Mouse (Mus musculus) C2C12 (cell line): ENCODE measurements at regions not wholly inside any gene's neighbourhood (a gene's known extent, or its start where the extent isn't known, plus 50 kb on each side); places are given as distances from the start of the nearest gene placed in this dataset.

ENCODE experiments used
- H3K27me3 ChIP-seq: one replicate; pipeline ENCODE4 v1.6.1; 2011; ENCODE audit not compliant: control insufficient read depth, insufficient read depth, insufficient read length
- H3K36me3 ChIP-seq: one replicate; pipeline ENCODE4 v1.6.1; 2011; ENCODE audit not compliant: control insufficient read depth, insufficient read depth
- H3K4me3 ChIP-seq: one replicate; pipeline ENCODE4 v1.5.1; 2011; ENCODE audit warnings: mild to moderate bottlenecking, control low read depth; ENCODE audit not compliant: poor library complexity, insufficient read depth, severe bottlenecking
- H3K79me2 ChIP-seq: one replicate; pipeline ENCODE4 v1.6.1; 2011; ENCODE audit not compliant: control insufficient read depth, insufficient read depth
- H3K79me3 ChIP-seq: one replicate; pipeline ENCODE4 v1.6.1; 2011; ENCODE audit warnings: low read depth, control low read depth
- H3ac ChIP-seq: one replicate; pipeline ENCODE3; 2011; ENCODE audit warnings: low read depth; ENCODE audit not compliant: control insufficient read depth, insufficient read length
- CEBPB ChIP-seq: IDR thresholded peaks from one replicate; pipeline ENCODE4 v1.6.1; 2011; ENCODE audit warnings: low read depth, mild to moderate bottlenecking, control low read depth, moderate library complexity
- CTCF ChIP-seq: IDR thresholded peaks from one replicate; pipeline ENCODE4 v1.5.1; 2011; ENCODE audit not compliant: control insufficient read depth, insufficient read depth, insufficient read length
- FOSL1 ChIP-seq: IDR thresholded peaks from one replicate; pipeline ENCODE4 v1.8.0; 2011; ENCODE audit warnings: mild to moderate bottlenecking, low read length; ENCODE audit not compliant: poor library complexity, insufficient read depth, severe bottlenecking
- MAX ChIP-seq: IDR thresholded peaks from one replicate; pipeline ENCODE4 v1.6.1; 2011; ENCODE audit warnings: mild to moderate bottlenecking, control low read depth
- MYOD1 ChIP-seq: IDR thresholded peaks from one replicate; pipeline ENCODE4 v1.6.1; 2011; ENCODE audit warnings: low read depth; ENCODE audit not compliant: control insufficient read depth, insufficient read length
- MYOG ChIP-seq: IDR thresholded peaks from one replicate; pipeline ENCODE4 v1.6.1; 2011; ENCODE audit not compliant: control insufficient read depth, insufficient read length; ENCODE audit errors: extremely low read depth
- USF1 ChIP-seq: IDR thresholded peaks from one replicate; pipeline ENCODE4 v1.6.1; 2011; ENCODE audit warnings: low read depth, mild to moderate bottlenecking, control low read depth, moderate library complexity

DNA sequence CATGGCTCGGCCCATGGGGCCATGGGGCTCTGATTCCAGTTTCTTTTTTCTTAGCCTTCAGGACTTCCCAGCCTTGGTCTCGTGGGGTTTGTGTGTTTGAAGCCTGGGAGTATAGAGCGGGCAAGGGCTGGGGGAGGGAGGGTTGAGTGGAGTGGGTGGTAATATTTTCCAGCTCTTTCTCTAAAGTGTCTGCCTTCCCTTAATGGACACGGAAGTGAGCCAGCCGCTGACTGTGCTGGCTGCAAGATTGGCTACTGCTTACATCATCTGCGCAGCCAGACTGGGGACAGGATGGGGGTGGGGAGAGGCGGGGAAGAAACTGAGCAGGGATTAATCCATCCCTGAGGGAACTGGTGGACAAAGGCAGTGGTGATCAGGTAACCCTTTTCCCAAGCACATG, 52.3 kb downstream of the Tnp1 start:
- no peaks in the 10 kb centered on the region for H3K27me3 ChIP-seq
- H3ac ChIP-seq: peak overlapping the region; percentile 19
- TF ChIP-seq CTCF: no peak
- TF ChIP-seq CEBPB: peak; percentile 21
- no peaks in the 10 kb centered on the region for H3K79me3 ChIP-seq
- no peak overlapping the region for H3K4me3 ChIP-seq
- no peaks in the 10 kb centered on the region for H3K79me2 ChIP-seq
- no peaks in the 10 kb centered on the region for H3K36me3 ChIP-seq

GRCm38 (mm10) chr1:72960241-72960653, 55.5 kb downstream of the Tnp1 start:
- no peaks in the 10 kb centered on the region for H3K36me3 ChIP-seq
- TF ChIP-seq CTCF: no peak
- peak; percentile 20 for TF ChIP-seq MYOD1
- H3K79me2 ChIP-seq: no peaks in the 10 kb centered on the region
- H3ac ChIP-seq: no peak overlapping the region
- H3K79me3 ChIP-seq: no peaks in the 10 kb centered on the region
- no peak overlapping the region for H3K4me3 ChIP-seq
- H3K27me3 ChIP-seq: no peaks in the 10 kb centered on the region

GRCm38 (mm10) chr1:72955387-72955786, 60.3 kb downstream of the Tnp1 start:
- Histone ChIP-seq H3K36me3 (no peaks in the 10 kb centered on the region), H3K4me3 (no peak overlapping the region), H3ac (no peak overlapping the region), H3K79me3 (no peaks in the 10 kb centered on the region), H3K79me2 (no peaks in the 10 kb centered on the region), H3K27me3 (no peaks in the 10 kb centered on the region)
- TF ChIP-seq MYOG: no peak
- no peak for TF ChIP-seq MYOD1
- TF ChIP-seq FOSL1: no peak

- H3K36me3 ChIP-seq: no peaks in the 10 kb centered on the region
- H3K4me3 ChIP-seq: no peak overlapping the region
- H3ac ChIP-seq: no peak overlapping the region
- H3K27me3 ChIP-seq: no peaks in the 10 kb centered on the region
- TF ChIP-seq MYOG (no peak), MAX (no peak), CTCF (no peak), FOSL1 (no peak), USF1 (no peak), MYOD1 (no peak), CEBPB (no peak)
- H3K79me3 ChIP-seq: no peaks in the 10 kb centered on the region
- no peaks in the 10 kb centered on the region for H3K79me2 ChIP-seq
Observed at GRCm38 (mm10) chr1:72952896-72953295, 62.8 kb downstream of the Tnp1 start.

DNA sequence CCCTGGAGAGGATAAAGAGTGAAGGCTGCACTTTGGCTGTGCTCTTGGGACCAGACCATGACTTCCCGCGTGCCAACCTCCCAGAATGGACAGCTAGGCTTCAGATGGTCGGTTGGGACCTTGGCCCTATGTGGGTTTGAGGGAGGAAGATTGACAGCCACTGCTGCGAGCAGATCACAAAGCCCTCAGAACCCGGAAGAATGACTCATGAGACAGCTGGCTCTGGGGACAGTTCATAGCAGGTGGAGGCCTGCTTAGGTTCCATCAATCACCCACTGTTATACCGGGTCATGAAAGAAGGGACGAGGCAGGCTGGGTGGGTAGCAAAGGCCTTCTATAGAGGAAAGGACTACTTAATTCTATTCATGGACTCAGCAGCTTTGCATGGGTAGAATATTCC, 63.9 kb downstream of the Tnp1 start:
- Histone ChIP-seq H3K79me2 (no peaks in the 10 kb centered on the region), H3K79me3 (no peaks in the 10 kb centered on the region), H3K4me3 (no peak overlapping the region), H3ac (no peak overlapping the region), H3K27me3 (no peaks in the 10 kb centered on the region), H3K36me3 (no peaks in the 10 kb centered on the region)
- peak; percentile 100 for TF ChIP-seq MYOD1
- peak; percentile 34 for TF ChIP-seq MAX
- peak; percentile 30 for TF ChIP-seq FOSL1
- TF ChIP-seq CEBPB: no peak

DNA sequence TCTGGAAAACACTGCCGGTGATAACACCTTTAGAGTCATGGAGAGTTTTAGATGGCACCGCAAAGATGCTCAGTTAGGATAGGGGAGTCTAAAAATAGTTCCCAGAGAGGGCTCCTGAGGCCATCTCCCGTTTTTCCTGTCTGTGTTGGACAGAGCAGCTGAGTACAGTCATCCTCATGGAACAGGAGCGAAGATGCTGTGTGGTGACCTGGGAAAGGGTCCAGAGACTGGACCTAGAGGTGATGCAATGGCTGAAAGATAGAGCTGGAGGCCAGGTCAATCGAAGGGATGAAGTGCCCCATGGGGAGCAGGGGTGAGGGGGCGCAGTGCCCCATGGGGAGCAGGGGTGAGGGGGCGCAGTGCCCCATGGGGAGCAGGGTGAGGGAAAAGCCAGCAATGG, 64.3 kb downstream of the Tnp1 start:
- TF ChIP-seq CTCF: no peak
- TF ChIP-seq MYOD1: peak; percentile 54
- peak; percentile 47 for TF ChIP-seq CEBPB
- no peak overlapping the region for H3ac ChIP-seq
- H3K36me3 ChIP-seq: no peaks in the 10 kb centered on the region
- H3K79me2 ChIP-seq: no peaks in the 10 kb centered on the region
- H3K27me3 ChIP-seq: no peaks in the 10 kb centered on the region
- H3K79me3 ChIP-seq: no peaks in the 10 kb centered on the region
- H3K4me3 ChIP-seq: no peak overlapping the region

DNA sequence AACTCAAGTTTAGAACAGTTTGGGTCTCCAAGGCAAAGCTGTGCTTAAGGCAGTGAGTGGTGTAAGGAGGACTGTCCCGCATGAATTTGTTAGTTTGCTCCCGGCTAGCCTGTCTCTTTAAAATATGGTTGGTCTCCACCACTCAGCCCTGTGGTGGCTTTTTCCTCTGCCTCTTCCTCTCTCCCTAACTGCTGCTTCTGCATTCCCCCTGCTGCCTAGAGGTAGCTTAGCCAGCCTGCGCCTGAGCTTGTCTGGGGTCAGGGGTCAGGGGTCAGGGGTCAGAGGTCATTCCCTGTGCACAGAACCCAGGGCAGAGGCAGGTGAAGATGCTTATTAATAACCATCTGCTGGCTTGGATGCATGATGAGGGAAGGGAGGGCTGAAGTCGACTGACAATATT, 69.5 kb downstream of the Tnp1 start:
- no peaks in the 10 kb centered on the region for H3K79me3 ChIP-seq
- no peaks in the 10 kb centered on the region for H3K36me3 ChIP-seq
- no peak overlapping the region for H3ac ChIP-seq
- H3K4me3 ChIP-seq: no peak overlapping the region
- no peak for TF ChIP-seq FOSL1
- TF ChIP-seq MYOD1: no peak
- TF ChIP-seq CEBPB: no peak
- TF ChIP-seq USF1: no peak
- no peak for TF ChIP-seq MYOG
- TF ChIP-seq CTCF: no peak
- no peak for TF ChIP-seq MAX
- no peaks in the 10 kb centered on the region for H3K79me2 ChIP-seq
- no peaks in the 10 kb centered on the region for H3K27me3 ChIP-seq
